ENCODE assay signal across 13 mouse cellular contexts in the genomic region with DNA sequence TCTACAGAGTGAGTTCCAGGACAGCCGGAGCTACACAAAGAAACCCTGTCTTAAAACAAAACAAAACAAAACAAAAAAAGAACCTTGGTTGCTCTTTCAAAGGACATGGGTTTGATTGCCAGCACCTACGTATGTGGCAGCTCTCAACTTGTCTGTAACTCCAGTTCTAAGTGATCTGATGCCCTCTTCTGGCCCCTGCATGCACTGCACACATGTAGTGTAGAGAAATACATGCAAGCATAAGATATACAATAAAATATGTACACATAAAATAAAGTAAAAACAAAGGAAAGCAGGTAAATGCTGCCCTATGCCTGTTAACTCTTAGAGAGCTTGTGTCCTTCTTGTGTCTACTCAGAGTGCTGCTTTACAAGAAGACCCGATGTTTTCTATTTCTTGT. TPM values are rescaled to one million over a fixed set of nuclear protein-coding genes. Genes with fewer than 3 reads are reported as not detected.
DNase-seq lines count a peak whose midpoint lies in the region; ATAC-seq and TF ChIP-seq lines count a peak whose summit lies in the region.
"Had no signal": no experiment of that assay in that cellular context is flagged by ENCODE, and none has a peak within 500 bp of the region (broad histone marks: within the 10 kb centered on the region; RNA-seq: fewer than 3 reads in every experiment).

No protein-coding gene starts in this region.

- H3K4me2 ChIP-seq in heart, embryonic 12.5 days, result no peak overlapping the region
- no peak overlapping the region for H3K4me2 ChIP-seq in liver, embryonic 16.5 days (ENCODE audit: low read depth, low read length)
- no peak overlapping the region for H3K4me2 ChIP-seq in liver, embryonic 11.5 days
- H3K4me2 ChIP-seq: embryonic facial prominence, embryonic 12.5 days; heart, embryonic 15.5 days; limb, embryonic 13.5 days; midbrain, embryonic 12.5 days had no signal

- TF ChIP-seq POLR2A in heart, adult 2 months (IDR thresholded peaks at IDR 0.05; ENCODE audit: insufficient read depth, low read depth, low read length), result no peak
- TF ChIP-seq POLR2A in ES-Bruce4 (IDR thresholded peaks at IDR 0.05; ENCODE audit: insufficient read depth, low read length), result no peak

- DNase-seq in heart, adult 2 months, result no peak
- no peak for DNase-seq in liver, embryonic 11.5 days (ENCODE audit: low spot score)
- DNase-seq in induced T-regulatory cell, adult 2 months (ENCODE audit: low read depth), result peak; percentile 13
- DNase-seq in urinary bladder, postnatal 25 days (ENCODE audit: low spot score), result no peak
- DNase-seq in embryo, embryonic 11 days, result no peak

- H3K9ac ChIP-seq in heart, adult 2 months (ENCODE audit: low read depth, low read length), result no peak overlapping the region
- H3K9ac ChIP-seq in heart, embryonic 12.5 days, result no peak overlapping the region
- H3K9ac ChIP-seq in liver, embryonic 16.5 days (ENCODE audit: low read depth, low read length), result no peak overlapping the region
- no peak overlapping the region for H3K9ac ChIP-seq in liver, embryonic 11.5 days (ENCODE audit: low read depth, low read length)
- H3K9ac ChIP-seq in ES-Bruce4 (ENCODE audit: low read depth, poor library complexity, severe bottlenecking), result no peak overlapping the region
- H3K9ac ChIP-seq: embryonic facial prominence, embryonic 12.5 days; heart, embryonic 15.5 days; limb, embryonic 13.5 days; midbrain, embryonic 12.5 days had no signal

- TF ChIP-seq CTCF in heart, adult 2 months (IDR thresholded peaks at IDR 0.05), result peak; percentile 63
- peak; percentile 14 for TF ChIP-seq CTCF in ES-Bruce4 (IDR thresholded peaks at IDR 0.05; ENCODE audit: low read depth, low read length)

- no peaks in the 10 kb centered on the region for H3K27me3 ChIP-seq in heart, adult 2 months (ENCODE audit: control insufficient read depth, insufficient read depth, low read length)
- H3K27me3 ChIP-seq in heart, embryonic 12.5 days (replicated peaks), result no peaks in the 10 kb centered on the region
- no peaks in the 10 kb centered on the region for H3K27me3 ChIP-seq in liver, embryonic 16.5 days (ENCODE audit: control insufficient read depth, insufficient read depth, low read depth, low read length)
- no peaks in the 10 kb centered on the region for H3K27me3 ChIP-seq in liver, embryonic 11.5 days (replicated peaks; ENCODE audit: control insufficient read depth, insufficient read depth, low read length)
- H3K27me3 ChIP-seq in ES-Bruce4 (ENCODE audit: control insufficient read depth, insufficient read depth, low read length, poor library complexity, severe bottlenecking), result no peaks in the 10 kb centered on the region
- H3K27me3 ChIP-seq: embryonic facial prominence, embryonic 12.5 days; heart, embryonic 15.5 days; limb, embryonic 13.5 days; midbrain, embryonic 12.5 days had no signal

- WGBS in heart, adult 2 months, result 93% methylated on average over 3 of the region's 3 CpGs
- 92% methylated on average over 3 of the region's 3 CpGs for WGBS in heart, embryonic 12.5 days
- WGBS in liver, embryonic 16.5 days (ENCODE audit: insufficient replicate concordance), result 70% methylated on average over 3 of the region's 3 CpGs
- WGBS in liver, embryonic 11.5 days, result 92% methylated on average over 3 of the region's 3 CpGs

- peaks cover 2% of the 10 kb centered on the region for H3K4me1 ChIP-seq in heart, adult 2 months (ENCODE audit: control insufficient read depth, insufficient read depth, low read length)
- peaks cover 18% of the 10 kb centered on the region for H3K4me1 ChIP-seq in heart, embryonic 12.5 days (replicated peaks)
- H3K4me1 ChIP-seq in liver, embryonic 16.5 days (ENCODE audit: control insufficient read depth, low read depth, low read length), result no peaks in the 10 kb centered on the region
- no peaks in the 10 kb centered on the region for H3K4me1 ChIP-seq in liver, embryonic 11.5 days (replicated peaks; ENCODE audit: control insufficient read depth, insufficient read depth, low read length)
- H3K4me1 ChIP-seq in ES-Bruce4 (ENCODE audit: control insufficient read depth, insufficient read depth, low read length), result no peaks in the 10 kb centered on the region
- H3K4me1 ChIP-seq: embryonic facial prominence, embryonic 12.5 days; limb, embryonic 13.5 days had no signal

- peaks cover 1% of the 10 kb centered on the region for H3K79me2 ChIP-seq in heart, adult 2 months (replicated peaks; ENCODE audit: control insufficient read depth, insufficient read depth, low read length)

- H3K27ac ChIP-seq in heart, adult 2 months, result no peak overlapping the region
- H3K27ac ChIP-seq in heart, embryonic 12.5 days (ENCODE audit: poor library complexity, severe bottlenecking), result no peak overlapping the region
- H3K27ac ChIP-seq in liver, embryonic 16.5 days (ENCODE audit: low read length), result peak overlapping the region; percentile 53; the same call in 1 of the 2 replicates
- H3K27ac ChIP-seq in liver, embryonic 11.5 days (ENCODE audit: low read depth, low read length), result no peak overlapping the region
- H3K27ac ChIP-seq in ES-Bruce4 (ENCODE audit: insufficient read depth, low read length), result no peak overlapping the region
- H3K27ac ChIP-seq: embryonic facial prominence, embryonic 12.5 days; heart, embryonic 15.5 days; limb, embryonic 13.5 days; midbrain, embryonic 12.5 days had no signal

- no peak overlapping the region for H3K4me3 ChIP-seq in heart, adult 2 months
- no peak overlapping the region for H3K4me3 ChIP-seq in heart, embryonic 12.5 days
- no peak overlapping the region for H3K4me3 ChIP-seq in liver, embryonic 16.5 days (ENCODE audit: low read depth, low read length)
- H3K4me3 ChIP-seq in liver, embryonic 11.5 days (ENCODE audit: low read depth, low read length), result no peak overlapping the region
- H3K4me3 ChIP-seq in ES-Bruce4 (ENCODE audit: low read depth, low read length), result no peak overlapping the region
- H3K4me3 ChIP-seq: embryonic facial prominence, embryonic 12.5 days; heart, embryonic 15.5 days; limb, embryonic 13.5 days; midbrain, embryonic 12.5 days had no signal

- intact Hi-C loops in heart, adult 2 months (cut with DNase I), result loop anchor here (5.0 kb wide), 1 partner anchor 297 kb away; no protein-coding TSS in a partner anchor

- ATAC-seq in heart, embryonic 12.5 days (ENCODE audit: insufficient number of reproducible peaks, low FRiP score), result no peak
- no peak for ATAC-seq in liver, embryonic 16.5 days (ENCODE audit: low read depth)
- ATAC-seq in liver, embryonic 11.5 days (replicated peaks; ENCODE audit: low FRiP score), result no peak

- H3K36me3 ChIP-seq in heart, adult 2 months (ENCODE audit: control insufficient read depth, insufficient read depth, low read length), result peaks cover 2% of the 10 kb centered on the region; the same call in 1 of the 2 replicates
- no peaks in the 10 kb centered on the region for H3K36me3 ChIP-seq in heart, embryonic 12.5 days
- no peaks in the 10 kb centered on the region for H3K36me3 ChIP-seq in liver, embryonic 16.5 days (ENCODE audit: control insufficient read depth, insufficient read depth)
- H3K36me3 ChIP-seq in liver, embryonic 11.5 days (ENCODE audit: control insufficient read depth, insufficient read depth, low read length), result no peaks in the 10 kb centered on the region
- no peaks in the 10 kb centered on the region; the same call in 1 of the 2 replicates for H3K36me3 ChIP-seq in ES-Bruce4 (ENCODE audit: control insufficient read depth, insufficient read depth, low read length, poor library complexity, severe bottlenecking)
- H3K36me3 ChIP-seq: embryonic facial prominence, embryonic 12.5 days; G1E; heart, embryonic 15.5 days; limb, embryonic 13.5 days; midbrain, embryonic 12.5 days had no signal

- no peak for TF ChIP-seq EP300 in heart, adult 2 months (IDR thresholded peaks at IDR 0.05; ENCODE audit: insufficient read depth, low read depth, low read length)
- TF ChIP-seq EP300 in ES-Bruce4 (IDR thresholded peaks at IDR 0.05; ENCODE audit: insufficient read depth, low read depth, low read length), result no peak

- 0 out of 2 replicates have a peak, but pooled peaks cover 3% of the 10 kb centered on the region for H3K9me3 ChIP-seq in heart, embryonic 12.5 days (replicated peaks)
- no peaks in the 10 kb centered on the region for H3K9me3 ChIP-seq in liver, embryonic 16.5 days (replicated peaks; ENCODE audit: control insufficient read depth, low read length)
- no peaks in the 10 kb centered on the region for H3K9me3 ChIP-seq in liver, embryonic 11.5 days (ENCODE audit: control insufficient read depth, low read length)
- no peaks in the 10 kb centered on the region for H3K9me3 ChIP-seq in ES-Bruce4 (replicated peaks; ENCODE audit: control insufficient read depth, insufficient read depth, low read length, poor library complexity, severe bottlenecking)
- H3K9me3 ChIP-seq: embryonic facial prominence, embryonic 12.5 days; heart, embryonic 15.5 days had no signal

RNA-seq across cellular contexts. Expression of a gene that starts 7.6 kb away (rescaled TPM):
- total RNA-seq in heart, adult 2 months (2021), result 1 to 10 TPM; 3.8 to 6.3 TPM
- polyA plus RNA-seq in heart, adult 2 months (2012; rRNA removed), result 2.5 and 3.5 TPM in 2 replicates
- polyA plus RNA-seq in heart, embryonic 12.5 days (2016; fragmentation: Nextera tagmentation; extraction: Ambion mirVana), result 3.6 and 4.9 TPM in 2 replicates
- 0.39 and 1.1 TPM in 2 replicates for polyA plus RNA-seq in liver, embryonic 16.5 days (2015; fragmentation: Nextera tagmentation; extraction: Ambion mirVana)
- polyA plus RNA-seq in liver, embryonic 11.5 days (2014; fragmentation: Nextera tagmentation; extraction: Ambion mirVana), result 1.2 and 1.4 TPM in 2 replicates
- 8.2 and 8.3 TPM in 2 replicates for polyA plus RNA-seq in ES-Bruce4 (2011; ENCODE audit: insufficient read depth, insufficient read length, low read depth, missing spikeins)
- polyA plus RNA-seq: G1E had no signal

RNA-seq across cellular contexts. Expression of a gene that starts 8.9 kb away (rescaled TPM):
- total RNA-seq in heart, adult 2 months (2021), result 10 to 100 TPM; 60.7 to 90.9 TPM
- polyA plus RNA-seq in heart, adult 2 months (2012; rRNA removed), result 36.9 and 69.6 TPM in 2 replicates
- polyA plus RNA-seq in heart, embryonic 12.5 days (2016; fragmentation: Nextera tagmentation; extraction: Ambion mirVana), result 106 and 108 TPM in 2 replicates
- polyA plus RNA-seq in liver, embryonic 16.5 days (2015; fragmentation: Nextera tagmentation; extraction: Ambion mirVana), result 7.3 and 8.6 TPM in 2 replicates
- 34.3 and 34.6 TPM in 2 replicates for polyA plus RNA-seq in liver, embryonic 11.5 days (2014; fragmentation: Nextera tagmentation; extraction: Ambion mirVana)
- polyA plus RNA-seq in ES-Bruce4 (2011; ENCODE audit: insufficient read depth, insufficient read length, low read depth, missing spikeins), result 286 and 288 TPM in 2 replicates
